Mouse (Mus musculus) liver, embryonic 14.5 days (tissue): ENCODE measurements around the gene Smim8. TPM values are rescaled to one million over a fixed set of nuclear protein-coding genes. Genes with fewer than 3 reads are reported as not detected.

Experiments
- ATAC-seq: fragments of 200-750 bp; cut with Nextera tagmentation; 2 replicates; pipeline ENCODE4 v1.8.0; 2017; ENCODE audit warnings: moderate number of reproducible peaks, mild to moderate bottlenecking, moderate library complexity; ENCODE audit not compliant: insufficient read depth
- DNase-seq, 3 experiments: peaks; one replicate each; pipeline ENCODE4 v3.0.0-alpha.2; 2012 to 2013; ENCODE audit warnings: low read depth in 3 of 3, low spot score in 3 of 3
- H3K27ac ChIP-seq: fragments of 300-500 bp; sonication (generic); 2 replicates; pipeline ENCODE4 v1.5.1; 2014; ENCODE audit warnings: moderate library complexity, mild to moderate bottlenecking, control low read depth, inconsistent platforms
- H3K27me3 ChIP-seq: fragments of 300-500 bp; sonication (generic); 2 replicates; pipeline ENCODE4 v1.6.1; 2014; ENCODE audit warnings: mild to moderate bottlenecking, low read length, moderate library complexity; ENCODE audit not compliant: control insufficient read depth, insufficient read depth
- H3K36me3 ChIP-seq: fragments of 300-500 bp; sonication (generic); replicated peaks from 2 replicates; pipeline ENCODE4 v1.6.1; 2014; ENCODE audit warnings: low read depth; ENCODE audit not compliant: control insufficient read depth, insufficient read depth
- H3K4me1 ChIP-seq, 2 experiments: fragments of 200-500 bp in 1 of 2; fragments of 300-500 bp in 1 of 2; sonication (generic) in 1 of 2; replicated peaks; 2 replicates each; pipeline ENCODE4 v1.6.1; 2012 to 2014; ENCODE audit warnings: antibody characterized with exemption in 1 of 2, inconsistent platforms in 1 of 2, low read length in 1 of 2; ENCODE audit not compliant: control insufficient read depth in 2 of 2, insufficient read depth in 2 of 2
- H3K4me2 ChIP-seq: fragments of 300-500 bp; sonication (generic); 2 replicates; pipeline ENCODE4 v1.6.1; 2014; ENCODE audit warnings: low read depth, mild to moderate bottlenecking, control low read depth, moderate library complexity
- H3K4me3 ChIP-seq, 2 experiments: fragments of 200-500 bp in 1 of 2; fragments of 300-500 bp in 1 of 2; sonication (generic) in 1 of 2; 2 replicates each; pipeline ENCODE4 v1.5.1; 2012 to 2014; ENCODE audit warnings: low read depth in 2 of 2, low read length in 2 of 2, mild to moderate bottlenecking in 2 of 2, control low read depth in 1 of 2, inconsistent platforms in 1 of 2, moderate library complexity in 1 of 2; ENCODE audit not compliant: insufficient read depth in 1 of 2
- H3K9ac ChIP-seq: fragments of 300-500 bp; sonication (generic); replicated peaks from 2 replicates; pipeline ENCODE4 v1.6.1; 2014; ENCODE audit warnings: mild to moderate bottlenecking, control low read depth, moderate library complexity
- H3K9me3 ChIP-seq: fragments of 300-500 bp; sonication (generic); 2 replicates; pipeline ENCODE4 v1.6.1; 2016; ENCODE audit warnings: low read length, mixed read lengths; ENCODE audit not compliant: control insufficient read depth
- CTCF ChIP-seq: IDR thresholded peaks from 2 replicates; pipeline ENCODE4 v1.5.1; 2016; ENCODE audit warnings: antibody characterized with exemption, low read depth, control low read depth
- EP300 ChIP-seq: IDR thresholded peaks from 2 replicates; pipeline ENCODE4 v1.6.1; 2016; ENCODE audit warnings: antibody characterized with exemption, low read depth
- WGBS: fragments of 180-500 bp; shearing (Covaris S2); extraction: QIAGEN DNeasy Blood & Tissue Kit; methylation state at CpG from one replicate; pipeline ENCODE4 v1.1.7; 2014; ENCODE audit not compliant: insufficient replicate concordance; 5-methylcytosine and 5-hydroxymethylcytosine counted together
- polyA plus RNA-seq, 2 experiments: library from polyadenylated mRNA; depleted of rRNA in 1 of 2; stranded (reverse) in 1 of 2; unstranded in 1 of 2; fragments of >200 nt; fragmentation: Nextera tagmentation in 1 of 2; extraction: Ambion mirVana in 1 of 2; gene quantifications; 2 replicates each; pipeline versions ENCODE4 v1.2.1 to v1.2.3; 2012 to 2014

Smim8 gene
- polyA plus RNA-seq, 2 experiments = 8.5 to 26.4 TPM

- H3K4me2 ChIP-seq = no peak overlapping the region
- no peak for DNase-seq
- no peak for ATAC-seq
These were observed 57.9 kb downstream of the Smim8 start for GRCm38 (mm10) chr4:34720127-34720895.

GRCm38 (mm10) chr4:34719421-34719820 lies 58.8 kb downstream of the Smim8 start:
- 82% methylated on average over 12 of the region's 12 CpGs for WGBS
- no peak overlapping the region for H3K27ac ChIP-seq
- H3K4me3 ChIP-seq = no peak overlapping the region
- H3K9ac ChIP-seq = no peak overlapping the region
- H3K4me2 ChIP-seq = no peak overlapping the region
- peaks cover 2% of the 10 kb centered on the region; the same call in 1 of the 2 replicates for H3K9me3 ChIP-seq
- H3K4me1 ChIP-seq = no peaks in the 10 kb centered on the region
- no peaks in the 10 kb centered on the region for H3K36me3 ChIP-seq
- TF ChIP-seq EP300 (no peak), CTCF (no peak)
- H3K27me3 ChIP-seq = no peaks in the 10 kb centered on the region
- DNase-seq = no peak
- ATAC-seq = no peak

More at GRCm38 (mm10) chr4:34720127-34720895, 57.9 kb downstream of the Smim8 start:
- peak; percentile 22; the same call in 1 of the 2 replicates for TF ChIP-seq CTCF
- TF ChIP-seq EP300 = no peak
- H3K36me3 ChIP-seq = no peaks in the 10 kb centered on the region
- no peaks in the 10 kb centered on the region for H3K4me1 ChIP-seq
- peaks cover 2% of the 10 kb centered on the region; the same call in 1 of the 2 replicates for H3K9me3 ChIP-seq
- no peak overlapping the region for H3K4me3 ChIP-seq
- 65% methylated on average over 7 of the region's 7 CpGs for WGBS
- no peak overlapping the region for H3K9ac ChIP-seq
- no peak overlapping the region for H3K27ac ChIP-seq
- no peaks in the 10 kb centered on the region for H3K27me3 ChIP-seq

Other genes starting within 250 kb of the Smim8 start
- 16.1 and 27.4 TPM in 2 replicates for gene Akirin2, start 227.5 kb downstream of the Smim8 start, polyA plus RNA-seq (2012; rRNA removed)
- 19.7 and 23.8 TPM in 2 replicates for gene Akirin2, start 227.5 kb downstream of the Smim8 start, polyA plus RNA-seq (2014; fragmentation: Nextera tagmentation; extraction: Ambion mirVana)
- gene Orc3, start 163.5 kb downstream of the Smim8 start, polyA plus RNA-seq (2012; rRNA removed) = 14.7 and 21.9 TPM in 2 replicates
- 45.0 and 48.8 TPM in 2 replicates for gene Orc3, start 163.5 kb downstream of the Smim8 start, polyA plus RNA-seq (2014; fragmentation: Nextera tagmentation; extraction: Ambion mirVana)
- gene Rars2, start 163.5 kb downstream of the Smim8 start, polyA plus RNA-seq (2012; rRNA removed) = 9.9 and 17.4 TPM in 2 replicates
- 23.5 and 28.4 TPM in 2 replicates for gene Rars2, start 163.5 kb downstream of the Smim8 start, polyA plus RNA-seq (2014; fragmentation: Nextera tagmentation; extraction: Ambion mirVana)
- gene Slc35a1, start 91.0 kb downstream of the Smim8 start, polyA plus RNA-seq (2012; rRNA removed) = 5.1 and 8.3 TPM in 2 replicates
- 9.4 and 10.0 TPM in 2 replicates for gene Slc35a1, start 91.0 kb downstream of the Smim8 start, polyA plus RNA-seq (2014; fragmentation: Nextera tagmentation; extraction: Ambion mirVana)
- not detected in 2 replicates for gene Cfap206, start 48.2 kb downstream of the Smim8 start, polyA plus RNA-seq (2012; rRNA removed)
- not detected in 2 replicates for gene Cfap206, start 48.2 kb downstream of the Smim8 start, polyA plus RNA-seq (2014; fragmentation: Nextera tagmentation; extraction: Ambion mirVana)
- not detected in 2 replicates for gene Gm136, start 22.2 kb downstream of the Smim8 start, polyA plus RNA-seq (2012; rRNA removed)
- not detected in 2 replicates for gene Gm136, start 22.2 kb downstream of the Smim8 start, polyA plus RNA-seq (2014; fragmentation: Nextera tagmentation; extraction: Ambion mirVana)
- gene Zfp292, start 104.5 kb upstream of the Smim8 start, polyA plus RNA-seq (2012; rRNA removed) = 1.7 and 2.5 TPM in 2 replicates
- 4.7 and 4.9 TPM in 2 replicates for gene Zfp292, start 104.5 kb upstream of the Smim8 start, polyA plus RNA-seq (2014; fragmentation: Nextera tagmentation; extraction: Ambion mirVana)
- not detected in 2 replicates for gene Cga, start 115.4 kb upstream of the Smim8 start, polyA plus RNA-seq (2012; rRNA removed)
- gene Cga, start 115.4 kb upstream of the Smim8 start, polyA plus RNA-seq (2014; fragmentation: Nextera tagmentation; extraction: Ambion mirVana) = not detected in 2 replicates